Mouse (Mus musculus): Measurements from ENCODE around the gene Prdm1. TPM values are rescaled to one million over a fixed set of nuclear protein-coding genes. Genes with fewer than 3 reads are reported as not detected.

Gene Prdm1
- total RNA-seq, 1 experiment, result 2.2 TPM

- no peak for TF ChIP-seq HCFC1 (IDR thresholded peaks at IDR 0.05; ENCODE audit: borderline replicate concordance, insufficient read depth, low read length)
- no peak for TF ChIP-seq ZC3H11A (IDR thresholded peaks at IDR 0.05; ENCODE audit: borderline replicate concordance, low read depth, low read length)
- TF ChIP-seq MAFK (IDR thresholded peaks at IDR 0.05; ENCODE audit: insufficient read depth, low read depth, low read length), result no peak
- no peak for TF ChIP-seq ZNF384 (IDR thresholded peaks at IDR 0.05; ENCODE audit: low read depth, low read length)
- no peak for TF ChIP-seq CHD2 (IDR thresholded peaks at IDR 0.05; ENCODE audit: low read depth, low read length)
- H3K9me3 ChIP-seq (ENCODE audit: control insufficient read depth, insufficient read depth, low read depth, low read length), result no peaks in the 10 kb centered on the region
- H3K4me1 ChIP-seq (ENCODE audit: control insufficient read depth in 2 of 2, insufficient read depth in 2 of 2, low read length in 2 of 2, poor library complexity in 1 of 2), result peaks cover 8 to 10% of the 10 kb centered on the region in 2 experiments; a peak in 2 of 4 replicates
- DNase-seq (ENCODE audit: low read depth, low spot score), result no peak
- no peak overlapping the region for H3K9ac ChIP-seq (ENCODE audit: insufficient read depth, low read depth, low read length, poor library complexity, severe bottlenecking)
- H3K27ac ChIP-seq (ENCODE audit: insufficient read depth, low read depth, low read length, poor library complexity, severe bottlenecking), result no peak overlapping the region
- no peaks in the 10 kb centered on the region for H3K36me3 ChIP-seq (ENCODE audit: control insufficient read depth, insufficient read depth, low read length, poor library complexity, severe bottlenecking)
- in situ Hi-C loops (cut with MboI; ENCODE audit: low sequenced_read_pairs in 2 of 2, unreplicated experiment in 2 of 2), result no loop called here
- no peak overlapping the region; a peak in 1 of 4 replicates for H3K4me3 ChIP-seq (ENCODE audit: insufficient read depth in 1 of 2, low read depth in 1 of 2, low read length in 2 of 2, poor library complexity in 1 of 2, severe bottlenecking in 1 of 2)
Measured at GRCm38 (mm10) chr10:44400602-44401001, 127.7 kb downstream of the Prdm1 start.

- Histone ChIP-seq H3K36me3 (ENCODE audit: control insufficient read depth, insufficient read depth, low read length, poor library complexity, severe bottlenecking) (no peaks in the 10 kb centered on the region), H3K4me3 (ENCODE audit: insufficient read depth in 1 of 2, low read depth in 1 of 2, low read length in 2 of 2, poor library complexity in 1 of 2, severe bottlenecking in 1 of 2) (no peak overlapping the region; a peak in 1 of 4 replicates), H3K9ac (ENCODE audit: insufficient read depth, low read depth, low read length, poor library complexity, severe bottlenecking) (no peak overlapping the region), H3K4me1 (ENCODE audit: control insufficient read depth in 2 of 2, insufficient read depth in 2 of 2, low read length in 2 of 2, poor library complexity in 1 of 2) (peaks cover 8 to 10% of the 10 kb centered on the region in 2 experiments; a peak in 2 of 4 replicates), H3K27ac (ENCODE audit: insufficient read depth, low read depth, low read length, poor library complexity, severe bottlenecking) (no peak overlapping the region), H3K9me3 (ENCODE audit: control insufficient read depth, insufficient read depth, low read depth, low read length) (no peaks in the 10 kb centered on the region)
- in situ Hi-C loops (cut with MboI; ENCODE audit: low sequenced_read_pairs in 2 of 2, unreplicated experiment in 2 of 2), result no loop called here
- no peak for DNase-seq (ENCODE audit: low read depth, low spot score)
- no peak for TF ChIP-seq MAFK (IDR thresholded peaks at IDR 0.05; ENCODE audit: insufficient read depth, low read depth, low read length)
- TF ChIP-seq CHD2 (IDR thresholded peaks at IDR 0.05; ENCODE audit: low read depth, low read length), result no peak
- TF ChIP-seq ZNF384 (IDR thresholded peaks at IDR 0.05; ENCODE audit: low read depth, low read length), result no peak
- TF ChIP-seq HCFC1 (IDR thresholded peaks at IDR 0.05; ENCODE audit: borderline replicate concordance, insufficient read depth, low read length), result no peak
- no peak for TF ChIP-seq ZC3H11A (IDR thresholded peaks at IDR 0.05; ENCODE audit: borderline replicate concordance, low read depth, low read length)
Measured at GRCm38 (mm10) chr10:44400119-44400518, 128.2 kb downstream of the Prdm1 start.

GRCm38 (mm10) chr10:44392855-44393254 is 135.4 kb downstream of the Prdm1 start:
- H3K9ac ChIP-seq (ENCODE audit: insufficient read depth, low read depth, low read length, poor library complexity, severe bottlenecking), result no peak overlapping the region; the same call in 1 of the 2 replicates
- in situ Hi-C loops (cut with MboI; ENCODE audit: low sequenced_read_pairs in 2 of 2, unreplicated experiment in 2 of 2), result no loop called here
- no peak for DNase-seq (ENCODE audit: low read depth, low spot score)
- no peak overlapping the region for H3K4me3 ChIP-seq (ENCODE audit: insufficient read depth in 1 of 2, low read depth in 1 of 2, low read length in 2 of 2, poor library complexity in 1 of 2, severe bottlenecking in 1 of 2)
- no peak for TF ChIP-seq ZNF384 (IDR thresholded peaks at IDR 0.05; ENCODE audit: low read depth, low read length)
- no peak for TF ChIP-seq MAFK (IDR thresholded peaks at IDR 0.05; ENCODE audit: insufficient read depth, low read depth, low read length)
- TF ChIP-seq HCFC1 (IDR thresholded peaks at IDR 0.05; ENCODE audit: borderline replicate concordance, insufficient read depth, low read length), result no peak
- no peak for TF ChIP-seq ZC3H11A (IDR thresholded peaks at IDR 0.05; ENCODE audit: borderline replicate concordance, low read depth, low read length)
- TF ChIP-seq CHD2 (IDR thresholded peaks at IDR 0.05; ENCODE audit: low read depth, low read length), result no peak
- peak overlapping the region; percentile 95 for H3K27ac ChIP-seq (ENCODE audit: insufficient read depth, low read depth, low read length, poor library complexity, severe bottlenecking)
- H3K36me3 ChIP-seq (ENCODE audit: control insufficient read depth, insufficient read depth, low read length, poor library complexity, severe bottlenecking), result no peaks in the 10 kb centered on the region
- no peaks in the 10 kb centered on the region for H3K9me3 ChIP-seq (ENCODE audit: control insufficient read depth, insufficient read depth, low read depth, low read length)
- H3K4me1 ChIP-seq (ENCODE audit: control insufficient read depth in 2 of 2, insufficient read depth in 2 of 2, low read length in 2 of 2, poor library complexity in 1 of 2), result peaks cover 21 to 26% of the 10 kb centered on the region in 2 experiments

- Histone ChIP-seq H3K4me3 (ENCODE audit: insufficient read depth in 1 of 2, low read depth in 1 of 2, low read length in 2 of 2, poor library complexity in 1 of 2, severe bottlenecking in 1 of 2) (no peak overlapping the region), H3K9me3 (ENCODE audit: control insufficient read depth, insufficient read depth, low read depth, low read length) (no peaks in the 10 kb centered on the region), H3K27ac (ENCODE audit: insufficient read depth, low read depth, low read length, poor library complexity, severe bottlenecking) (peak overlapping the region; percentile 95), H3K36me3 (ENCODE audit: control insufficient read depth, insufficient read depth, low read length, poor library complexity, severe bottlenecking) (no peaks in the 10 kb centered on the region), H3K9ac (ENCODE audit: insufficient read depth, low read depth, low read length, poor library complexity, severe bottlenecking) (0 out of 2 replicates have a peak overlapping the region, but pooled peaks have one; percentile 14), H3K4me1 (ENCODE audit: control insufficient read depth in 2 of 2, insufficient read depth in 2 of 2, low read length in 2 of 2, poor library complexity in 1 of 2) (peaks cover 26% of the 10 kb centered on the region in 2 experiments)
- in situ Hi-C loops (cut with MboI; ENCODE audit: low sequenced_read_pairs in 2 of 2, unreplicated experiment in 2 of 2), result no loop called here
- peak; percentile 82 for DNase-seq (ENCODE audit: low read depth, low spot score)
- no peak for TF ChIP-seq ZNF384 (IDR thresholded peaks at IDR 0.05; ENCODE audit: low read depth, low read length)
- no peak for TF ChIP-seq CHD2 (IDR thresholded peaks at IDR 0.05; ENCODE audit: low read depth, low read length)
- TF ChIP-seq MAFK (IDR thresholded peaks at IDR 0.05; ENCODE audit: insufficient read depth, low read depth, low read length), result no peak
- TF ChIP-seq ZC3H11A (IDR thresholded peaks at IDR 0.05; ENCODE audit: borderline replicate concordance, low read depth, low read length), result no peak
- TF ChIP-seq HCFC1 (IDR thresholded peaks at IDR 0.05; ENCODE audit: borderline replicate concordance, insufficient read depth, low read length), result no peak
Measured at GRCm38 (mm10) chr10:44391509-44392290, 136.6 kb downstream of the Prdm1 start.
